In genomic region chr3:120897758-120898157, GRCm38 (mm10) we compare ENCODE assay signal across 16 mouse cellular contexts.
"Had no signal": no experiment of that assay in that cellular context is flagged by ENCODE, and none has a peak within 500 bp of the region (broad histone marks: within the 10 kb centered on the region; RNA-seq: fewer than 3 reads in every experiment).

No protein-coding gene starts in this region.

- H3K4me1 ChIP-seq: kidney, embryonic 15.5 days; limb, embryonic 12.5 days; liver, embryonic 15.5 days; midbrain, embryonic 13.5 days; neural tube, embryonic 12.5 days had no signal

- H3K4me3 ChIP-seq: kidney, embryonic 15.5 days; limb, embryonic 12.5 days; liver, embryonic 15.5 days; midbrain, embryonic 13.5 days; myocyte; neural tube, embryonic 12.5 days had no signal

- H3K27me3 ChIP-seq: kidney, embryonic 15.5 days; limb, embryonic 12.5 days; liver, embryonic 15.5 days; midbrain, embryonic 13.5 days; neural tube, embryonic 12.5 days had no signal

- H3K9me3 ChIP-seq: kidney, embryonic 15.5 days; limb, embryonic 12.5 days; liver, embryonic 15.5 days; midbrain, embryonic 13.5 days; neural tube, embryonic 12.5 days had no signal

- DNase-seq: kidney, postnatal 14 days; lung, adult 2 months; lung, postnatal 36 days; retina, postnatal 1 day; right cerebral cortex, postnatal 4 days; spleen, adult 18-20 months; thymus, adult 18-20 months; thymus, postnatal 14 days had no signal

- H3K4me2 ChIP-seq: kidney, embryonic 15.5 days; limb, embryonic 12.5 days; liver, embryonic 11.5 days; liver, embryonic 15.5 days; midbrain, embryonic 13.5 days; neural tube, embryonic 12.5 days had no signal

- H3K36me3 ChIP-seq: kidney, embryonic 15.5 days; limb, embryonic 12.5 days; liver, embryonic 15.5 days; midbrain, embryonic 13.5 days; neural tube, embryonic 12.5 days had no signal

- ATAC-seq: lung, postnatal 0 days; midbrain, embryonic 13.5 days had no signal

- H3K27ac ChIP-seq: kidney, embryonic 15.5 days; limb, embryonic 12.5 days; liver, embryonic 15.5 days; midbrain, embryonic 13.5 days; neural tube, embryonic 12.5 days had no signal

- H3K9ac ChIP-seq: kidney, embryonic 15.5 days; limb, embryonic 12.5 days; liver, embryonic 15.5 days; midbrain, embryonic 13.5 days; neural tube, embryonic 12.5 days had no signal
